Mouse (Mus musculus) bone marrow, adult 2 months (tissue): ENCODE measurements at regions not wholly inside any gene's neighbourhood (a gene's known extent, or its start where the extent isn't known, plus 50 kb on each side); places are given as distances from the start of the nearest gene placed in this dataset.

ENCODE experiments used
- CTCF ChIP-seq: fragments of 200-500 bp; IDR thresholded peaks from 2 replicates; pipeline ENCODE4 v1.5.1; 2011; ENCODE audit warnings: low read length, control low read depth; ENCODE audit not compliant: control insufficient read depth, insufficient read depth
- POLR2A ChIP-seq: fragments of 200-500 bp; IDR thresholded peaks from 2 replicates; pipeline ENCODE4 v1.6.1; 2011; ENCODE audit warnings: low read depth, mild to moderate bottlenecking, control low read depth, low read length, borderline replicate concordance; ENCODE audit not compliant: control insufficient read depth

DNA sequence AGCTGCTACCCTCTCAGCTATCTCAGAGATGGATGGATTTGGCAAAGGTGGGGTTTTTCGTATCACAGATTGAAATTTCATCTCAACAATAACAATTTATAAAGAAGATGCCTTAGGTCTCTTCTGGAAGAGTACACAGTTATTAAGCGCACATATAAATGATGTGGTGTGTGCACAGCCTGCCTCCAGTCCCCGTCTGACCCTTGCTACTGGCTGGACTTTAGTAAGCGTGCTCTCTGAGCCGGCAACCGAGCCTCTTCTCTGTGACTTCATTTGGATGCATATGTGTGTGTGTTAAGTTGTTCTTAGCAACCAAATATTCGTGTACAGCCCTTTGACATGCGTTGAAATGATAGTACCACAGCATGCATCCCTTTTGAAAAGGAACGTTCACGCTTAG lies 145.5 kb upstream of the Kctd3 start:
- TF ChIP-seq CTCF (no peak), POLR2A (no peak)
